Mouse (Mus musculus) embryonic fibroblast, embryonic 13.5 days (primary cell): Measurements from ENCODE around the gene Ankdd1a.

Source experiments
- CTCF ChIP-seq: IDR thresholded peaks from 2 replicates; pipeline ENCODE4 v1.5.1; 2011; ENCODE audit warnings: mild to moderate bottlenecking, control low read depth, low read length, moderate library complexity, borderline replicate concordance; ENCODE audit not compliant: insufficient read depth
- POLR2A ChIP-seq: IDR thresholded peaks from 2 replicates; pipeline ENCODE4 v1.6.1; 2011; ENCODE audit warnings: low read depth, mild to moderate bottlenecking, control low read depth, low read length, moderate library complexity

DNA sequence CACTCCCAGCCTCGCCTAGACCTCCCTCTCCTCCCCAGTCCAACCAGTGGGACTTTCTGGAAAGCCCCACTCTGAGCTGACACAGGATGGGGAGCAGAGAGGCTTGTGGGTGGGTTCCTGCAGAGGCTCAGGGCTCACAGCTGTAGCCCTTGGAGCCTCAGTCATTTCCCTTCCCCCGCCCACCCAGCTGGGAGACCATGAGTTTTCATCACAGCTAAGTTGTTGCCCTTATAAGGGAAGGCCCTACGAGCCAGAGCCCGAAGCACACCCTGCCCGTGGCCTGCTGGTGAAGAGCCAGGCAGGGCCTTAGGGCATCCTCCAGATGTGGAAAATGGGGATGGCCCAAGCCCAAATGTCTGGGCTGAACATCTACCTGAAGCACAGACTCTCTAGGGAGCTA is 31.0 kb upstream of the Ankdd1a start:
- no peak for TF ChIP-seq CTCF
- TF ChIP-seq POLR2A = no peak; the same call in 1 of the 2 replicates
